Mouse (Mus musculus) midbrain, embryonic 12.5 days (tissue): ENCODE measurements around the gene Pafah1b1. TPM values are rescaled to one million over a fixed set of nuclear protein-coding genes. Genes with fewer than 3 reads are reported as not detected.

ENCODE experiments used
- ATAC-seq: fragments of 200-750 bp; cut with Nextera tagmentation; 2 replicates; pipeline ENCODE4 v1.8.0; 2017; ENCODE audit warnings: low read depth, moderate TSS enrichment, moderate library complexity; ENCODE audit not compliant: low FRiP score
- H3K27ac ChIP-seq: fragments of 300-500 bp; sonication (generic); replicated peaks from 2 replicates; pipeline ENCODE4 v1.5.1; 2016; ENCODE audit warnings: mild to moderate bottlenecking
- H3K27me3 ChIP-seq: fragments of 300-500 bp; sonication (generic); 2 replicates; pipeline ENCODE4 v1.6.1; 2016; ENCODE audit warnings: mild to moderate bottlenecking
- H3K36me3 ChIP-seq: fragments of 300-500 bp; sonication (generic); 2 replicates; pipeline ENCODE4 v1.6.1; 2016
- H3K4me1 ChIP-seq: fragments of 300-500 bp; sonication (generic); 2 replicates; pipeline ENCODE4 v1.6.1; 2016
- H3K4me2 ChIP-seq: fragments of 300-500 bp; sonication (generic); replicated peaks from 2 replicates; pipeline ENCODE4 v1.6.1; 2016; ENCODE audit warnings: mild to moderate bottlenecking, moderate library complexity
- H3K4me3 ChIP-seq: fragments of 300-500 bp; sonication (generic); 2 replicates; pipeline ENCODE4 v1.5.1; 2016; ENCODE audit warnings: mild to moderate bottlenecking
- H3K9ac ChIP-seq: fragments of 300-500 bp; sonication (generic); replicated peaks from 2 replicates; pipeline ENCODE4 v1.6.1; 2016; ENCODE audit warnings: mild to moderate bottlenecking, moderate library complexity
- H3K9me3 ChIP-seq: fragments of 300-500 bp; sonication (generic); 2 replicates; pipeline ENCODE4 v1.6.1; 2016; ENCODE audit warnings: mild to moderate bottlenecking
- WGBS: fragments of 180-500 bp; shearing (Covaris S2); methylation state at CpG from one replicate; pipeline ENCODE4 v1.1.7; 2016; 5-methylcytosine and 5-hydroxymethylcytosine counted together
- polyA plus RNA-seq: library from polyadenylated mRNA; unstranded; fragments of >200 nt; fragmentation: Nextera tagmentation; extraction: Ambion mirVana; gene quantifications from 2 replicates; pipeline ENCODE4 v1.2.1, GENCODE M21; 2016

The Pafah1b1 gene
- polyA plus RNA-seq, 1 experiment from 2014 or later = 70.3 TPM

- no peak for ATAC-seq
- Histone ChIP-seq H3K27ac (peak overlapping the region; percentile 65), H3K9me3 (no peaks in the 10 kb centered on the region)
Observed at GRCm38 (mm10) chr11:74751352-74752066, 27.0 kb upstream of the Pafah1b1 start.

DNA sequence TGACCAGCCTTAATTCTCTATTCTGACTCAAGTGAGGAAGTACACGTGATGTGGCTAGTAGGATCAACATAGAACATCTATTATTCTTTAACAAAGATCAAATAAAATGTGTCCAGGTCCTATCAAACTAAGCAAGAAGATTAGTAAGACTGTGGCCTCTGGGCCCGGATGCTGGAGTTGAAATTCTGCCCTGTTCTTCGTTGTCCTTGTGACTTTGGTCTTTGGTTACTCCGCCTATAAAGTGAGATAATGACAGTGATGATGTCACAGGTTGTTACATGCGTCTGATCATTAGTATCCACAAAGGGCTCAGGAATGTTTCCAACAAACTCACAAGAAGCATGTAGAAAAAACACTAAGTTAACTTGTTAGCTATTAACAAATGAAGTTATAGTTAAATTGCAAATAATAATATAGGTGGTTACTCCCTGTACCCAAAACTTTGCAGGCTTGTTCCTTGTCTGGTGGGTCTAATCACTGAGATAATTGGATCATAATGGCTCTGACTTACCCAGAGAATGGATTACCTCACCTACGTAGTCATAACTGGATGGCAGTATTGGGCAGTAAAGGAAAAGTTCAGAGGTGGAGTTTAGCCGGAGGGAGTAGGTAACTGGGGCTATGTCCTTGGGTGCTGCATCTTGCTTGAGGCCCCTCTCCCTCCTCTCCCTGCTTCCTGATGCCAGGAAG is 26.3 kb upstream of the Pafah1b1 start:
- peaks cover 11% of the 10 kb centered on the region for H3K4me1 ChIP-seq
- H3K36me3 ChIP-seq = no peaks in the 10 kb centered on the region
- ATAC-seq = no peak
- 85% methylated on average over 7 of the region's 7 CpGs for WGBS
- H3K4me2 ChIP-seq = no peak overlapping the region
- H3K27ac ChIP-seq = peak overlapping the region; percentile 65
- H3K27me3 ChIP-seq = no peaks in the 10 kb centered on the region
- no peaks in the 10 kb centered on the region for H3K9me3 ChIP-seq
- no peak overlapping the region for H3K4me3 ChIP-seq
- no peak overlapping the region for H3K9ac ChIP-seq

More at GRCm38 (mm10) chr11:74751352-74752066, 27.0 kb upstream of the Pafah1b1 start:
- Histone ChIP-seq H3K4me1 (peaks cover 11% of the 10 kb centered on the region), H3K4me3 (no peak overlapping the region), H3K4me2 (no peak overlapping the region), H3K36me3 (no peaks in the 10 kb centered on the region), H3K27me3 (no peaks in the 10 kb centered on the region), H3K9ac (no peak overlapping the region)
- 32% methylated on average over 9 of the region's 9 CpGs for WGBS

DNA sequence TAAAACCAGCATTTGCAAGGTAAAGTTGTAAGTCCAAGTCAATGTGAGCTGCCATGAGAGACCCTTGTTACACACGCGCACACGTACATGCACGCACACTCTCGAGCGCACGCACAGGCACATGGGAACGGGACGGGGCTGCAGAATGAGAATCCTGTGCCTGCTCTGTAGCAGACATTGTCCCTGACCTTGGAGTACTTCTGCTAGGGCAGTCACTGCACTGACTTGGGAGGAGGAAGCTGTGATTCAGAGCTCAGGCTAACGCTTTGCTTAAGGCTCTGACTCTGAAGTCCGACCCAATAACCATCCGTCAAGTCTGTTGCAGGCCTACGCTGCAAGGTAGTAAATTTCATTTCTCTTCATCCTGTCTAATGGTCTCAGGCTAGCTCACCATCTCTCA is 24.8 kb upstream of the Pafah1b1 start:
- Histone ChIP-seq H3K27me3 (no peaks in the 10 kb centered on the region), H3K27ac (no peak overlapping the region), H3K36me3 (no peaks in the 10 kb centered on the region), H3K9me3 (no peaks in the 10 kb centered on the region), H3K9ac (no peak overlapping the region), H3K4me2 (no peak overlapping the region), H3K4me3 (no peak overlapping the region), H3K4me1 (peaks cover 11% of the 10 kb centered on the region)
- 93% methylated on average over 13 of the region's 13 CpGs for WGBS
- no peak for ATAC-seq

DNA sequence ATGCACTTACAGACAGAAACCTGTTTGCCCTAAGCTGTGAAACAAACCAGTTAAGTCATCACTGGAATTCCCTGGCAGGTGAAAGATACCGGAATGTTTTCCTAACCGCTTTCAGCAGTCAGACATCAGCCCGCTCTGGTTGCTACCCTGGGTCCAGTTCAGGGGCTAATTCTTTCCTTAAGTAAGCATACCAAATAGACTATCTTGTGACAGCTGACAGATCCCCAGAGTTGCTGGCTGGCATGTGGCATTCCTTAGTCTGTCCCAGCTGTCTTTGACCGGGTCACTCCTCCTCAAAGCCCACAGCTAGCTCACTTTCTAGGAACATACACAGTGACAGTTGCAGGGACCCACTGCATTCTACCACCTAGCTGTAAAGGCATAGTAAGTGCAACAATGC is 23.6 kb upstream of the Pafah1b1 start:
- H3K4me3 ChIP-seq = no peak overlapping the region
- H3K4me1 ChIP-seq = peaks cover 11% of the 10 kb centered on the region
- H3K27me3 ChIP-seq = no peaks in the 10 kb centered on the region
- no peak overlapping the region for H3K27ac ChIP-seq
- WGBS = 67% methylated on average over 4 of the region's 4 CpGs
- H3K4me2 ChIP-seq = no peak overlapping the region
- no peak for ATAC-seq
- H3K9me3 ChIP-seq = no peaks in the 10 kb centered on the region
- no peak overlapping the region for H3K9ac ChIP-seq
- H3K36me3 ChIP-seq = no peaks in the 10 kb centered on the region

GRCm38 (mm10) chr11:74737861-74738260 is 13.4 kb upstream of the Pafah1b1 start:
- Histone ChIP-seq H3K4me2 (no peak overlapping the region), H3K4me1 (peaks cover 8% of the 10 kb centered on the region), H3K4me3 (no peak overlapping the region), H3K36me3 (no peaks in the 10 kb centered on the region), H3K27ac (no peak overlapping the region), H3K9ac (no peak overlapping the region), H3K27me3 (no peaks in the 10 kb centered on the region; the same call in 1 of the 2 replicates), H3K9me3 (no peaks in the 10 kb centered on the region)
- ATAC-seq = no peak
- 67% methylated on average over 3 of the region's 3 CpGs for WGBS

DNA sequence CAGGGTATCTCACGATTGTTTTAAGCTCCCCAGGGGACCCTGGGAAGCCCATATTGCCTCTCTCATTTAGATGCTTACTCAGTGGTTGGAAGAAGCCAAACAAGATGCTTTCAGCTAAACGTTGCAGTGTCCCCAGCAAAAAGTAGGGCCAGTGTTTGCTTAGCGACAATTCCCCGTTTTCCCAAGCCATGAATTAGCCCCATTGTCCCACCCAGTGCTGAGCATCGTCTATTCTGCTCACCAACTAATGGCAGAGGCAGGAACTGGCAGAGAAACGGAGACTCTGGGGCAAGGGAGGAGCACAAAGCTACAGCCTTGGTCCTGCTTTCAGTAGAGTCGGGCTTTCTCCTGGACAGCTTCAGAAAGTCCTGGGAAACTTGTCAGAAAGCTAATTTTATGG is 10.4 kb upstream of the Pafah1b1 start:
- ATAC-seq = no peak
- Histone ChIP-seq H3K4me2 (no peak overlapping the region), H3K27ac (no peak overlapping the region), H3K36me3 (no peaks in the 10 kb centered on the region), H3K9ac (no peak overlapping the region), H3K4me3 (no peak overlapping the region), H3K4me1 (peaks cover 8% of the 10 kb centered on the region), H3K9me3 (no peaks in the 10 kb centered on the region), H3K27me3 (no peaks in the 10 kb centered on the region; the same call in 1 of the 2 replicates)
- WGBS = 10% methylated on average over 7 of the region's 7 CpGs

- Histone ChIP-seq H3K27ac (peak overlapping the region; percentile 100), H3K9ac (peak overlapping the region; percentile 44; the same call in 1 of the 2 replicates), H3K4me1 (peaks cover 21% of the 10 kb centered on the region), H3K36me3 (no peaks in the 10 kb centered on the region), H3K27me3 (no peaks in the 10 kb centered on the region), H3K4me3 (no peak overlapping the region), H3K4me2 (peak overlapping the region; percentile 76), H3K9me3 (no peaks in the 10 kb centered on the region)
- 66% methylated on average over 5 of the region's 5 CpGs for WGBS
- ATAC-seq = no peak
Observed at GRCm38 (mm10) chr11:74725181-74725580, 711 bp upstream of the Pafah1b1 start.

GRCm38 (mm10) chr11:74723357-74724234 is 874 bp downstream of the Pafah1b1 start:
- peak overlapping the region; percentile 100 for H3K27ac ChIP-seq
- peak overlapping the region; percentile 76 for H3K4me2 ChIP-seq
- no peaks in the 10 kb centered on the region for H3K9me3 ChIP-seq
- peak overlapping the region; percentile 92 for H3K4me3 ChIP-seq
- peak; percentile 81 for ATAC-seq
- no peaks in the 10 kb centered on the region for H3K36me3 ChIP-seq
- H3K4me1 ChIP-seq = peaks cover 24% of the 10 kb centered on the region
- no peaks in the 10 kb centered on the region for H3K27me3 ChIP-seq
- under 1% methylated on average over 48 of the region's 75 CpGs for WGBS
- peak overlapping the region; percentile 93 for H3K9ac ChIP-seq

GRCm38 (mm10) chr11:74721971-74722370 is 2.5 kb downstream of the Pafah1b1 start:
- WGBS = 37% methylated on average over 3 of the region's 3 CpGs
- H3K4me2 ChIP-seq = peak overlapping the region; percentile 76
- no peak overlapping the region for H3K27ac ChIP-seq
- H3K4me3 ChIP-seq = peak overlapping the region; percentile 40
- ATAC-seq = no peak
- peak overlapping the region; percentile 51; the same call in 1 of the 2 replicates for H3K9ac ChIP-seq
- H3K9me3 ChIP-seq = no peaks in the 10 kb centered on the region
- no peaks in the 10 kb centered on the region for H3K27me3 ChIP-seq
- H3K4me1 ChIP-seq = peaks cover 24% of the 10 kb centered on the region
- no peaks in the 10 kb centered on the region for H3K36me3 ChIP-seq

GRCm38 (mm10) chr11:74721141-74721540 is 3.3 kb downstream of the Pafah1b1 start:
- no peak overlapping the region for H3K4me3 ChIP-seq

GRCm38 (mm10) chr11:74720668-74721067 is 3.8 kb downstream of the Pafah1b1 start:
- H3K9me3 ChIP-seq = no peaks in the 10 kb centered on the region
- no peak overlapping the region for H3K9ac ChIP-seq
- ATAC-seq = no peak
- H3K4me3 ChIP-seq = no peak overlapping the region
- no peaks in the 10 kb centered on the region for H3K36me3 ChIP-seq
- H3K4me2 ChIP-seq = peak overlapping the region; percentile 23
- H3K4me1 ChIP-seq = peaks cover 24% of the 10 kb centered on the region
- no peak overlapping the region for H3K27ac ChIP-seq
- H3K27me3 ChIP-seq = no peaks in the 10 kb centered on the region
- 79% methylated on average over 1 of the region's 1 CpGs for WGBS

More at GRCm38 (mm10) chr11:74721141-74721540, 3.3 kb downstream of the Pafah1b1 start:
- H3K27ac ChIP-seq = no peak overlapping the region
- no peak for ATAC-seq
- H3K36me3 ChIP-seq = no peaks in the 10 kb centered on the region
- no peak overlapping the region for H3K9ac ChIP-seq
- no peaks in the 10 kb centered on the region for H3K27me3 ChIP-seq
- no peaks in the 10 kb centered on the region for H3K9me3 ChIP-seq
- 76% methylated on average over 2 of the region's 2 CpGs for WGBS
- H3K4me2 ChIP-seq = peak overlapping the region; percentile 22; the same call in 1 of the 2 replicates
- peaks cover 24% of the 10 kb centered on the region for H3K4me1 ChIP-seq
